Mouse (Mus musculus): ENCODE measurements around the gene Fam219b.
A peak's percentile ranks its signal among the peaks of the same experiment; 100 is the strongest.

Fam219b gene

GRCm38 (mm10) chr9:57526435-57526834, 10.9 kb upstream of the Fam219b start:
- DNase-seq, result no peak

GRCm38 (mm10) chr9:57531946-57532345, 5.4 kb upstream of the Fam219b start:
- no peak for DNase-seq

- DNase-seq, result no peak
Observed at GRCm38 (mm10) chr9:57536362-57536761, 966 bp upstream of the Fam219b start.

- DNase-seq, result no peak
Observed at GRCm38 (mm10) chr9:57537728-57538181, 427 bp downstream of the Fam219b start.

GRCm38 (mm10) chr9:57539550-57539949, 2.2 kb downstream of the Fam219b start:
- DNase-seq, result no peak

GRCm38 (mm10) chr9:57541312-57541711, 4.0 kb downstream of the Fam219b start:
- peak; percentile 72 for DNase-seq

- DNase-seq, result no peak
Observed at GRCm38 (mm10) chr9:57543951-57544350, 6.6 kb downstream of the Fam219b start.

- DNase-seq, result no peak
Observed at GRCm38 (mm10) chr9:57547287-57547686, 10.0 kb downstream of the Fam219b start.

GRCm38 (mm10) chr9:57547869-57548268, 10.5 kb downstream of the Fam219b start:
- no peak for DNase-seq

- DNase-seq, result no peak
Observed at GRCm38 (mm10) chr9:57549186-57549585, 11.9 kb downstream of the Fam219b start.

GRCm38 (mm10) chr9:57550126-57550862, 13.0 kb downstream of the Fam219b start:
- DNase-seq, result no peak

- peak; percentile 89 for DNase-seq
Observed at GRCm38 (mm10) chr9:57552139-57552887, 15.0 kb downstream of the Fam219b start, which contains the start of gene Mpi. Mpi (minus strand) TSS chr9:57552763.

- no peak for DNase-seq
Observed at GRCm38 (mm10) chr9:57553119-57553518, 15.8 kb downstream of the Fam219b start.

- DNase-seq, result no peak
Observed at GRCm38 (mm10) chr9:57554753-57555152, 17.4 kb downstream of the Fam219b start.

- DNase-seq, result no peak
Observed at GRCm38 (mm10) chr9:57557215-57557614, 19.9 kb downstream of the Fam219b start.

- no peak for DNase-seq
Observed at GRCm38 (mm10) chr9:57558625-57559024, 21.3 kb downstream of the Fam219b start.

GRCm38 (mm10) chr9:57559568-57559967, 22.2 kb downstream of the Fam219b start:
- DNase-seq, result no peak

GRCm38 (mm10) chr9:57560263-57560662, 22.9 kb downstream of the Fam219b start:
- DNase-seq, result no peak

- peak; percentile 96 for DNase-seq
Observed at GRCm38 (mm10) chr9:57560861-57561710, 23.8 kb downstream of the Fam219b start, which contains the start of gene Scamp2. Scamp2 (plus strand) TSS chr9:57560943.

- no peak for DNase-seq
Observed at GRCm38 (mm10) chr9:57561711-57562099, 24.4 kb downstream of the Fam219b start.

- DNase-seq, result no peak
Observed at GRCm38 (mm10) chr9:57562896-57563372, 25.6 kb downstream of the Fam219b start.

GRCm38 (mm10) chr9:57564609-57565008, 27.3 kb downstream of the Fam219b start:
- DNase-seq, result no peak

- peak; percentile 9 for DNase-seq
Observed at GRCm38 (mm10) chr9:57565741-57566221, 28.5 kb downstream of the Fam219b start.
